Mouse (Mus musculus): ENCODE data around the gene Sh2d3c. TPM values are rescaled to one million over a fixed set of nuclear protein-coding genes. Genes with fewer than 3 reads are reported as not detected.
A peak's percentile ranks its signal among the peaks of the same experiment; 100 is the strongest.

Gene Sh2d3c
- total RNA-seq, 2 experiments from 2014 or later: 11.2 to 14.3 TPM

GRCm38 (mm10) chr2:32693823-32694411 is 26.9 kb upstream of the Sh2d3c start:
- ATAC-seq (replicated peaks; ENCODE audit: poor library complexity, severe bottlenecking): peak; percentile 93

- no peak for ATAC-seq (replicated peaks; ENCODE audit: poor library complexity, severe bottlenecking)
Observed at GRCm38 (mm10) chr2:32694691-32695090, 26.2 kb upstream of the Sh2d3c start.

GRCm38 (mm10) chr2:32699680-32700079 is 21.2 kb upstream of the Sh2d3c start:
- ATAC-seq (replicated peaks; ENCODE audit: poor library complexity, severe bottlenecking): no peak

GRCm38 (mm10) chr2:32700966-32701743 is 19.7 kb upstream of the Sh2d3c start:
- no peak for ATAC-seq (replicated peaks; ENCODE audit: poor library complexity, severe bottlenecking)

- no peak for ATAC-seq (replicated peaks; ENCODE audit: poor library complexity, severe bottlenecking)
Observed at GRCm38 (mm10) chr2:32703046-32703445, 17.8 kb upstream of the Sh2d3c start.

GRCm38 (mm10) chr2:32704021-32704421 is 16.8 kb upstream of the Sh2d3c start, which contains the start of gene Fpgs:
Gene Fpgs, minus strand, starts transcription at chr2:32704145.
- no peak for ATAC-seq (replicated peaks; ENCODE audit: poor library complexity, severe bottlenecking)

- no peak for ATAC-seq (replicated peaks; ENCODE audit: poor library complexity, severe bottlenecking)
Observed at GRCm38 (mm10) chr2:32705018-32705417, 15.8 kb upstream of the Sh2d3c start.

GRCm38 (mm10) chr2:32706971-32707370 is 13.9 kb upstream of the Sh2d3c start:
- ATAC-seq (replicated peaks; ENCODE audit: poor library complexity, severe bottlenecking): no peak

GRCm38 (mm10) chr2:32708643-32709042 is 12.2 kb upstream of the Sh2d3c start:
- peak; percentile 35 for ATAC-seq (replicated peaks; ENCODE audit: poor library complexity, severe bottlenecking)

GRCm38 (mm10) chr2:32709521-32710137 is 11.2 kb upstream of the Sh2d3c start:
- ATAC-seq (replicated peaks; ENCODE audit: poor library complexity, severe bottlenecking): no peak

GRCm38 (mm10) chr2:32710425-32710824 is 10.4 kb upstream of the Sh2d3c start:
- peak; percentile 19; the same call in 1 of the 2 replicates for ATAC-seq (replicated peaks; ENCODE audit: poor library complexity, severe bottlenecking)

GRCm38 (mm10) chr2:32711301-32712056 is 9.4 kb upstream of the Sh2d3c start:
- no peak for ATAC-seq (replicated peaks; ENCODE audit: poor library complexity, severe bottlenecking)

- ATAC-seq (replicated peaks; ENCODE audit: poor library complexity, severe bottlenecking): peak; percentile 12; the same call in 1 of the 2 replicates
Observed at GRCm38 (mm10) chr2:32712108-32712551, 8.7 kb upstream of the Sh2d3c start.

GRCm38 (mm10) chr2:32712586-32712933 is 8.3 kb upstream of the Sh2d3c start:
- peak; percentile 29 for ATAC-seq (replicated peaks; ENCODE audit: poor library complexity, severe bottlenecking)

- ATAC-seq (replicated peaks; ENCODE audit: poor library complexity, severe bottlenecking): peak; percentile 26
Observed at GRCm38 (mm10) chr2:32712934-32713817, 7.7 kb upstream of the Sh2d3c start, which contains the start of gene Cdk9. Gene Cdk9, minus strand, starts transcription at chr2:32713076.

GRCm38 (mm10) chr2:32714117-32714986 is 6.5 kb upstream of the Sh2d3c start:
- no peak for ATAC-seq (replicated peaks; ENCODE audit: poor library complexity, severe bottlenecking)

GRCm38 (mm10) chr2:32714987-32715425 is 5.8 kb upstream of the Sh2d3c start:
- ATAC-seq (replicated peaks; ENCODE audit: poor library complexity, severe bottlenecking): peak; percentile 54

GRCm38 (mm10) chr2:32718761-32719160 is 2.1 kb upstream of the Sh2d3c start:
- ATAC-seq (replicated peaks; ENCODE audit: poor library complexity, severe bottlenecking): no peak
